Mouse (Mus musculus) CH12.LX (cell line): ENCODE measurements at regions not wholly inside any gene's neighbourhood (a gene's known extent, or its start where the extent isn't known, plus 50 kb on each side); places are given as distances from the start of the nearest gene placed in this dataset.
A peak's percentile ranks its signal among the peaks of the same experiment; 100 is the strongest.

Experiments
- DNase-seq: peaks from one replicate; pipeline ENCODE4 v3.0.0-alpha.2; 2013; ENCODE audit errors: extremely low read depth
- H3K27ac ChIP-seq: 2 replicates; pipeline ENCODE4 v1.5.1; 2012; ENCODE audit warnings: low read depth, mild to moderate bottlenecking, control low read depth, moderate library complexity; ENCODE audit not compliant: insufficient read depth
- H3K27me3 ChIP-seq: replicated peaks from 2 replicates; pipeline ENCODE3; 2012; ENCODE audit warnings: inconsistent platforms
- H3K36me3 ChIP-seq, 2 experiments: replicated peaks in 1 of 2; 2 replicates each; pipeline versions ENCODE3 to v1.6.1; 2012; ENCODE audit warnings: inconsistent platforms in 1 of 2, low read length in 1 of 2, mild to moderate bottlenecking in 1 of 2, mixed read lengths in 1 of 2, moderate library complexity in 1 of 2; ENCODE audit not compliant: control insufficient read depth in 1 of 2, insufficient read depth in 1 of 2
- H3K4me1 ChIP-seq, 2 experiments: 2 replicates each; pipeline ENCODE4 v1.6.1; 2012; ENCODE audit warnings: inconsistent platforms in 1 of 2, moderate library complexity in 1 of 2; ENCODE audit not compliant: insufficient read depth in 2 of 2, control insufficient read depth in 1 of 2
- H3K4me2 ChIP-seq: 2 replicates; pipeline ENCODE4 v1.6.1; 2012; ENCODE audit warnings: low read depth, mild to moderate bottlenecking, control low read depth; ENCODE audit not compliant: poor library complexity, insufficient read depth, severe bottlenecking
- H3K4me3 ChIP-seq, 3 experiments: fragments of 150-350 bp in 1 of 3; sonication (generic) in 1 of 3; replicated peaks in 1 of 3; 2 replicates each; pipeline versions ENCODE3 to v1.5.1; 2011 to 2012; ENCODE audit warnings: low read depth in 2 of 3, low read length in 2 of 3, mild to moderate bottlenecking in 2 of 3, moderate library complexity in 2 of 3, control low read depth in 1 of 3, improper control_type of control experiment in 1 of 3, inconsistent platforms in 1 of 3, mixed read lengths in 1 of 3; ENCODE audit not compliant: poor library complexity in 1 of 3
- H3K79me2 ChIP-seq: replicated peaks from 2 replicates; pipeline ENCODE4 v1.6.1; 2012; ENCODE audit warnings: mild to moderate bottlenecking, moderate library complexity; ENCODE audit not compliant: control insufficient read depth, poor library complexity, insufficient read depth, severe bottlenecking; ENCODE audit errors: extremely low read depth
- H3K9ac ChIP-seq: 2 replicates; pipeline ENCODE4 v1.6.1; 2012; ENCODE audit warnings: low read depth, mild to moderate bottlenecking, control low read depth, moderate library complexity; ENCODE audit not compliant: insufficient read depth
- H3K9me3 ChIP-seq: replicated peaks from 2 replicates; pipeline ENCODE3; 2012; ENCODE audit warnings: low read length, inconsistent platforms, mixed read lengths
- BHLHE40 ChIP-seq: IDR thresholded peaks from 2 replicates; pipeline ENCODE4 v1.6.1; 2011; ENCODE audit warnings: mild to moderate bottlenecking, low read depth, low read length, improper control_type of control experiment
- CHD2 ChIP-seq: IDR thresholded peaks from 2 replicates; pipeline ENCODE4 v1.6.1; 2011; ENCODE audit warnings: low read length, improper control_type of control experiment
- ELF1 ChIP-seq: IDR thresholded peaks from 2 replicates; pipeline ENCODE4 v1.6.1; 2014; ENCODE audit warnings: low read depth, mild to moderate bottlenecking, inconsistent platforms, low read length, improper control_type of control experiment
- GABPA ChIP-seq: IDR thresholded peaks from 2 replicates; pipeline ENCODE4 v1.6.1; 2012; ENCODE audit warnings: low read depth, low read length, improper control_type of control experiment, inconsistent platforms; ENCODE audit not compliant: insufficient replicate concordance
- HCFC1 ChIP-seq: IDR thresholded peaks from 2 replicates; pipeline ENCODE4 v1.6.1; 2012; ENCODE audit warnings: low read depth, mild to moderate bottlenecking, inconsistent platforms, low read length, improper control_type of control experiment
- MEF2A ChIP-seq: IDR thresholded peaks from 2 replicates; pipeline ENCODE4 v1.6.1; 2014; ENCODE audit warnings: low read depth, mild to moderate bottlenecking, inconsistent platforms, low read length, improper control_type of control experiment, borderline replicate concordance
- MYC ChIP-seq: IDR thresholded peaks from 2 replicates; pipeline ENCODE4 v1.6.1; 2011; ENCODE audit warnings: low read depth, mild to moderate bottlenecking, improper control_type of control experiment, low read length
- PAX5 ChIP-seq: IDR thresholded peaks from 2 replicates; pipeline ENCODE4 v1.6.1; 2012; ENCODE audit warnings: low read length, inconsistent platforms, mixed read lengths
- POLR2AphosphoS2 ChIP-seq: IDR thresholded peaks from 2 replicates; pipeline ENCODE4 v1.6.1; 2011; ENCODE audit warnings: low read depth, low read length, improper control_type of control experiment
- SIN3A ChIP-seq: IDR thresholded peaks from 2 replicates; pipeline ENCODE4 v1.6.1; 2012; ENCODE audit warnings: low read length, improper control_type of control experiment, inconsistent platforms
- SMC3 ChIP-seq: IDR thresholded peaks from 2 replicates; pipeline ENCODE4 v1.6.1; 2011; ENCODE audit warnings: low read depth, low read length, improper control_type of control experiment
- TCF12 ChIP-seq: IDR thresholded peaks from 2 replicates; pipeline ENCODE4 v1.6.1; 2014; ENCODE audit warnings: low read depth, mild to moderate bottlenecking, inconsistent platforms, low read length, improper control_type of control experiment
- ZNF384 ChIP-seq: IDR thresholded peaks from 2 replicates; pipeline ENCODE4 v1.6.1; 2012; ENCODE audit warnings: low read depth, low read length, improper control_type of control experiment, inconsistent platforms
- dilution Hi-C: fragments of 300-500 bp; cut with MboI; formaldehyde crosslinking; loops from 2 replicates; pipeline ENCODE4 v1.14.3; 2020; ENCODE audit warnings: low sequenced_read_pairs; ENCODE audit not compliant: extremely low pct_unique_long_range_greater_than_20kb, extremely low pct_ligation_motif_present
- in situ Hi-C: fragments of 300-500 bp; cut with MboI; formaldehyde crosslinking; loops from 3 replicates; pipeline ENCODE4 v1.14.3; 2019; ENCODE audit warnings: low sequenced_read_pairs, low pct_ligation_motif_present, low pct_unique_long_range_greater_than_20kb, mixed read lengths

- dilution Hi-C loops: no loop called here
- TF ChIP-seq SMC3 (no peak), BHLHE40 (no peak), SIN3A (no peak), CHD2 (no peak)
- peaks cover 6% of the 10 kb centered on the region for H3K9me3 ChIP-seq
- DNase-seq: no peak
- H3K27ac ChIP-seq: no peak overlapping the region
- no peaks in the 10 kb centered on the region for H3K79me2 ChIP-seq
- in situ Hi-C loops: no loop called here
- H3K4me3 ChIP-seq: no peak overlapping the region
- no peaks in the 10 kb centered on the region for H3K36me3 ChIP-seq
- 0 out of 2 replicates have a peak overlapping the region, but pooled peaks have one; percentile 73 for H3K4me2 ChIP-seq
- peaks cover 10 to 48% of the 10 kb centered on the region in 2 experiments for H3K4me1 ChIP-seq
- H3K9ac ChIP-seq: no peak overlapping the region
- H3K27me3 ChIP-seq: no peaks in the 10 kb centered on the region
Measured at GRCm38 (mm10) chr6:54760541-54760940, 56.2 kb upstream of the Znrf2 start.

- dilution Hi-C loops: no loop called here
- H3K4me2 ChIP-seq: no peak overlapping the region
- TF ChIP-seq POLR2AphosphoS2: no peak
- no peak for TF ChIP-seq ELF1
- TF ChIP-seq MYC: no peak
- no peak for TF ChIP-seq ZNF384
- no peak for TF ChIP-seq MEF2A
- TF ChIP-seq, all 38 proteins: peak for 0
- Histone ChIP-seq H3K9me3 (no peaks in the 10 kb centered on the region), H3K79me2 (no peaks in the 10 kb centered on the region), H3K9ac (no peak overlapping the region), H3K27me3 (no peaks in the 10 kb centered on the region), H3K36me3 (no peaks in the 10 kb centered on the region), H3K4me1 (peaks cover 10 to 47% of the 10 kb centered on the region in 2 experiments), H3K4me3 (no peak overlapping the region), H3K27ac (no peak overlapping the region)
- in situ Hi-C loops: no loop called here
- DNase-seq: no peak
Measured at GRCm38 (mm10) chr6:54762021-54762420, 54.7 kb upstream of the Znrf2 start.

GRCm38 (mm10) chr6:54762499-54762898 lies 54.2 kb upstream of the Znrf2 start:
- DNase-seq: no peak
- no peaks in the 10 kb centered on the region for H3K79me2 ChIP-seq
- dilution Hi-C loops (no loop called here), in situ Hi-C loops (no loop called here)
- no peak overlapping the region for H3K9ac ChIP-seq
- H3K4me3 ChIP-seq: no peak overlapping the region
- no peaks in the 10 kb centered on the region for H3K27me3 ChIP-seq
- TF ChIP-seq HCFC1: no peak
- no peak for TF ChIP-seq PAX5
- TF ChIP-seq GABPA: no peak
- TF ChIP-seq ELF1: no peak
- TF ChIP-seq TCF12: no peak
- no peaks in the 10 kb centered on the region for H3K36me3 ChIP-seq
- no peak overlapping the region for H3K4me2 ChIP-seq
- H3K4me1 ChIP-seq: peaks cover 8 to 42% of the 10 kb centered on the region in 2 experiments
- no peak overlapping the region for H3K27ac ChIP-seq
- H3K9me3 ChIP-seq: no peaks in the 10 kb centered on the region
